Mouse (Mus musculus) heart, postnatal 0 days (tissue): ENCODE measurements around the gene Zcchc17. TPM values are rescaled to one million over a fixed set of nuclear protein-coding genes. Genes with fewer than 3 reads are reported as not detected.

Experiments
- ATAC-seq: fragments of 200-750 bp; cut with Nextera tagmentation; 2 replicates; pipeline ENCODE4 v1.8.0; 2017; ENCODE audit warnings: low read depth, moderate number of reproducible peaks, moderate library complexity; ENCODE audit not compliant: insufficient read depth
- DNase-seq: peaks from one replicate; pipeline ENCODE4 v3.0.0-alpha.2; 2016; ENCODE audit warnings: low spot score
- H3K27ac ChIP-seq: fragments of 300-500 bp; sonication (generic); 2 replicates; pipeline ENCODE4 v1.5.1; 2014; ENCODE audit warnings: low read depth, mild to moderate bottlenecking
- H3K27me3 ChIP-seq: fragments of 300-500 bp; sonication (generic); 2 replicates; pipeline ENCODE4 v1.6.1; 2014; ENCODE audit warnings: low read length, mixed read lengths; ENCODE audit not compliant: control insufficient read depth, insufficient read depth
- H3K36me3 ChIP-seq: fragments of 300-500 bp; sonication (generic); replicated peaks from 2 replicates; pipeline ENCODE4 v1.6.1; 2014; ENCODE audit warnings: low read length, mixed read lengths; ENCODE audit not compliant: control insufficient read depth, insufficient read depth
- H3K4me1 ChIP-seq: fragments of 300-500 bp; sonication (generic); 2 replicates; pipeline ENCODE4 v1.6.1; 2014; ENCODE audit warnings: antibody characterized with exemption; ENCODE audit not compliant: control insufficient read depth, insufficient read depth
- H3K4me2 ChIP-seq: fragments of 300-500 bp; sonication (generic); 2 replicates; pipeline ENCODE4 v1.6.1; 2014; ENCODE audit warnings: low read depth, mild to moderate bottlenecking, low read length, moderate library complexity
- H3K4me3 ChIP-seq: fragments of 300-500 bp; sonication (generic); 2 replicates; pipeline ENCODE4 v1.5.1; 2014; ENCODE audit warnings: low read depth, low read length
- H3K9ac ChIP-seq: fragments of 300-500 bp; sonication (generic); replicated peaks from 2 replicates; pipeline ENCODE4 v1.6.1; 2014; ENCODE audit warnings: low read depth, low read length, mixed read lengths
- H3K9me3 ChIP-seq: fragments of 300-500 bp; sonication (generic); replicated peaks from 2 replicates; pipeline ENCODE4 v1.6.1; 2016; ENCODE audit warnings: low read length; ENCODE audit not compliant: control insufficient read depth
- CTCF ChIP-seq: IDR thresholded peaks from 2 replicates; pipeline ENCODE4 v1.5.1; 2016; ENCODE audit warnings: antibody characterized with exemption, control low read depth, low read depth
- EP300 ChIP-seq: IDR thresholded peaks from 2 replicates; pipeline ENCODE4 v1.6.1; 2016; ENCODE audit warnings: antibody characterized with exemption, low read depth
- WGBS: fragments of 180-500 bp; shearing (Covaris S2); extraction: QIAGEN DNeasy Blood & Tissue Kit; methylation state at CpG from one replicate; pipeline ENCODE4 v1.1.7; 2014; 5-methylcytosine and 5-hydroxymethylcytosine counted together
- polyA plus RNA-seq: library from polyadenylated mRNA; unstranded; fragments of >200 nt; fragmentation: Nextera tagmentation; extraction: Ambion mirVana; gene quantifications from 2 replicates; pipeline ENCODE4 v1.2.1, GENCODE M21; 2015
- total RNA-seq: library from RNA; depleted of rRNA; stranded (reverse); fragments of >200 nt; gene quantifications from 2 replicates; pipeline ENCODE4 v1.2.3, GENCODE M21; 2014; ENCODE audit warnings: low replicate concordance

The Zcchc17 gene
- total and polyA plus RNA-seq, 2 experiments from 2014 or later = 20.0 to 39.6 TPM

DNA sequence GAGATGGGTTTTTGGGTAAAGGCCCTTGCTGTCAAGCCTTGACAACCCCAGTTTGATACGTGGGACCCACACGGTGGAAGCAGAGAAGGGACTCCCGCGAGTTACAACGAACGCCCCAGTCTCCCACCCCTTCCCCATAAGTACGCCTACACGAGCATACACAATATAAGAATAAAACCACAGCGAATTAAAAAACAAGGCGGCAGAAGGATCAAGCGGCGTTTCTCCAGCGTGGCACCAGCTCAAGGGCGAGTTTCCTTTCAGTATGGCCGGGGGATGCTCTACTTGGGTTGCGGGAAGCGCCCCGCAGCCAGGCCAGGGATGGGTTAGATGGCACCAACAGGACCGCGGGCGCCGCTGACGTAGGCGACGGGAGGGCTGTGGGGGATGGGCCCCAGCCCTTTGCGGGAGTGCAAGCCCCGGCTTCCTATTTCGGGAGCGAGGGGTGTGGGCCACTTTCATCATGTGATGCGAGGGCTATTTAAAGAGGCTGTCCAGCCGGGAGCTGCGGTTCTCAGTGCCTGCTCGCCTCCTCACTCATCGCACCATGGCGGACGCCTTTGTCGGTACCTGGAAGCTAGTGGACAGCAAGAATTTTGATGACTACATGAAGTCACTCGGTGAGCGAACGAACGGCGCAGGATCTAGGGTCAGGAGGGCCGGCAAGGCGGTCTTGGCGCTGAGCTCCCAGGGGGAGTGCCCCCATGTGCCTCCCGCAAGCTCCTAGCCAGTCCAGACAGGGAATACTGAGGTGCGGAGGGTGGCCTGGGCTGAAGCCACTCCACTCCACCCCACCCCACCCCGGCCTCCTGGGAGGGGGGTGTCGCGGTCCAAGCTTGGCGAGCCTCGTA is 51.3 kb downstream of the Zcchc17 start, which contains the start of the genes Fabp3 and Gm10570:
Gene Fabp3, plus strand, starts transcription at position 365 of the 851 bp plus-strand sequence.
Gene Gm10570, minus strand, starts transcription at position 444 of the 851 bp plus-strand sequence.
- Histone ChIP-seq H3K36me3 (peaks cover 14% of the 10 kb centered on the region), H3K27me3 (peaks cover 5% of the 10 kb centered on the region; the same call in 1 of the 2 replicates), H3K9ac (peak within 1 kb of the TSS; percentile 87), H3K27ac (peak within 1 kb of the TSS; percentile 95), H3K4me2 (peak within 1 kb of the TSS; percentile 79), H3K4me1 (peaks cover 14% of the 10 kb centered on the region; the same call in 1 of the 2 replicates), H3K4me3 (peak within 1 kb of the TSS; percentile 65), H3K9me3 (no peaks in the 10 kb centered on the region)
- WGBS = under 1% methylated on average over 50 of the region's 52 CpGs
- peak; percentile 76 for ATAC-seq
- peak; percentile 67 for TF ChIP-seq EP300
- TF ChIP-seq CTCF = no peak
- DNase-seq = peak; percentile 81

DNA sequence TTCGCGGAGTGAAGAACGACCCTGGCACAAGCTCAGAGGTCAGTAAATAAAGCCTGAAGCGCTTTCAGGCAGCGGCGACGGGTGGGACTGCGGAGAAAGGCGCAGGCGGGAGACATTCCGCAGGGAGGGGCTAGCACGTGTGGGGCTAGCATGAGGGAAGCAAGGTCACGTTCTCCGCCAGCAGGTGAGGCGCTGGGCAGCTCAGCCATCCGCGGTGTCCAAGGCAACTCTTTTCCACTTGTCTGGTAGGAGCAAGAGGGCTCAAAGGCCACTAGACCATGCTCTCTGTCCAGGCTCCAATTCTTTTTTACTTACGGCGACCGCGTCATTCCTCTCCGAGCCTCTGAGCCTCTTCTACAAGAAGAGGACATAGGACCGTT is 51.9 kb downstream of the Zcchc17 start:
- H3K27me3 ChIP-seq = peaks cover 5% of the 10 kb centered on the region; the same call in 1 of the 2 replicates
- peak overlapping the region; percentile 65 for H3K4me3 ChIP-seq
- H3K4me2 ChIP-seq = peak overlapping the region; percentile 79
- H3K36me3 ChIP-seq = peaks cover 8% of the 10 kb centered on the region
- DNase-seq (peak; percentile 91), ATAC-seq (peak; percentile 70)
- no peaks in the 10 kb centered on the region for H3K9me3 ChIP-seq
- WGBS = 1% methylated on average over 23 of the region's 23 CpGs
- TF ChIP-seq CTCF (peak; percentile 21; the same call in 1 of the 2 replicates), EP300 (peak; percentile 45; the same call in 1 of the 2 replicates)
- peaks cover 9% of the 10 kb centered on the region; the same call in 1 of the 2 replicates for H3K4me1 ChIP-seq
- peak overlapping the region; percentile 87 for H3K9ac ChIP-seq
- peak overlapping the region; percentile 95 for H3K27ac ChIP-seq

DNA sequence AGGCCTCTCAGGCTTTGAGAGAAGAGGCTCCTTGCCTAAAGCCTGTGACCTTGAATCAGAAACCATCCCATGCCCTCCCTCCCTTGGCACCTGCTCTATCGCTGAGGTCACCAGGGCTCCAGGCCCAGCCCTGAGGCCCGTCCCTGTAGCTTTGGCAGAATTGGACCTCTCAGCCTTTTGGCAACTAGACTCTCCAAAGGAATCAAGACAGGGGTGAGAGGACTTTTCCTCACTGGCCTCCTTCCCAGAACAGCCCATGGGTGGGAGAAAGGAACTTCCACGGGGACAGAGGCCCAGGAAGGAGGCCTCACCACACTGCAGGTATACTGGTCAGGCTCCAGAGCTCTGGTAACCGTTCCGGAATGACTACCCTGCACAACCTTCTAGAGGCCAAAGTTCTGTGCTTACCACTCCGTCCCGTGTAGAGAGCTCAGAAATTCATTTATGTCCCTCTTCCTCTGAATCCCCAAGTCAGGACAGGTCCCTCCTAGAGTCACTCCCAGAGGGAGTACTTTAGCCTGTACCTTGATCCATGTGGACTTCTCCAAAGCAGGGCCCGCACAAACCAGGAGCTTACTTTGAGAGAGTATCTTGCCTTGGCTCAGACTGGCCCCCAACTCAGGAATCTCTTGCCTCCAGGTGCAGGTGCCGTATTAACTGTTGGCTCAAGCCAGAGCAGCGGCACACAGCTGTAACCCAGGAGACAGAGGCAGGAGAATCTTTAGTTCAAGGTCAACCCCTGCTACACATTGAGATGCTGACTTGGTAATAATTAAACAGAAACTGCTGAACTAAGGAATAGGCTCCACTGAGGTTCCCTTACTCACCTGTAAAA is 52.7 kb downstream of the Zcchc17 start:
- peak overlapping the region; percentile 65; the same call in 1 of the 2 replicates for H3K4me3 ChIP-seq
- H3K4me1 ChIP-seq = peaks cover 7% of the 10 kb centered on the region; the same call in 1 of the 2 replicates
- peaks cover 5% of the 10 kb centered on the region; the same call in 1 of the 2 replicates for H3K27me3 ChIP-seq
- peak overlapping the region; percentile 79 for H3K4me2 ChIP-seq
- H3K9me3 ChIP-seq = no peaks in the 10 kb centered on the region
- TF ChIP-seq EP300 (no peak; the same call in 1 of the 2 replicates), CTCF (no peak)
- peak overlapping the region; percentile 95 for H3K27ac ChIP-seq
- ATAC-seq (peak; percentile 44), DNase-seq (peak; percentile 64)
- H3K9ac ChIP-seq = peak overlapping the region; percentile 37
- H3K36me3 ChIP-seq = no peaks in the 10 kb centered on the region
- WGBS = 51% methylated on average over 10 of the region's 10 CpGs

DNA sequence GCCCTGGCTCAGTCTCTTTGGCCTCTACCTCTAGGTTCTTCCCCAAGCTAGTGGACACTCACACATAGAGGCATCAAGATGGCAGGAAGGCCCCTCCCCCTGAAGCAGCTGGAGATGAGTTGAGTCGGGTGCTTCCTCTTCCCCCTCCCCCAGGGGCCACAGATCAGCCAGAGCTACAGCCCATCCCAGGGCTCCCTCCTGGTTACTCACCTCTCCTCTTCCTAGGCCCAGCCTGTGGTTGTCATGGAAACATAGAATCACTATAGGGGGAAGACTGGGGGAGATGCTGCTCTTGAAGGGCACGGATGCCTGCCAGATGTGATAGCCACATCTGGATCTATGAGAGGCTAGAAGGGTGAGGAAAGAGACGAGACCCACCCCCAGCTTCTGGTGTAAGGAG is 55.0 kb downstream of the Zcchc17 start:
- ATAC-seq = no peak
- no peak overlapping the region for H3K4me2 ChIP-seq
- no peak for TF ChIP-seq EP300
- no peak for TF ChIP-seq CTCF
- H3K27ac ChIP-seq = no peak overlapping the region
- H3K9ac ChIP-seq = no peak overlapping the region
- H3K27me3 ChIP-seq = peaks cover 5% of the 10 kb centered on the region; the same call in 1 of the 2 replicates
- H3K9me3 ChIP-seq = no peaks in the 10 kb centered on the region
- no peaks in the 10 kb centered on the region for H3K36me3 ChIP-seq
- WGBS = 35% methylated on average over 3 of the region's 3 CpGs
- no peak for DNase-seq
- H3K4me3 ChIP-seq = no peak overlapping the region
- H3K4me1 ChIP-seq = peaks cover 11% of the 10 kb centered on the region

DNA sequence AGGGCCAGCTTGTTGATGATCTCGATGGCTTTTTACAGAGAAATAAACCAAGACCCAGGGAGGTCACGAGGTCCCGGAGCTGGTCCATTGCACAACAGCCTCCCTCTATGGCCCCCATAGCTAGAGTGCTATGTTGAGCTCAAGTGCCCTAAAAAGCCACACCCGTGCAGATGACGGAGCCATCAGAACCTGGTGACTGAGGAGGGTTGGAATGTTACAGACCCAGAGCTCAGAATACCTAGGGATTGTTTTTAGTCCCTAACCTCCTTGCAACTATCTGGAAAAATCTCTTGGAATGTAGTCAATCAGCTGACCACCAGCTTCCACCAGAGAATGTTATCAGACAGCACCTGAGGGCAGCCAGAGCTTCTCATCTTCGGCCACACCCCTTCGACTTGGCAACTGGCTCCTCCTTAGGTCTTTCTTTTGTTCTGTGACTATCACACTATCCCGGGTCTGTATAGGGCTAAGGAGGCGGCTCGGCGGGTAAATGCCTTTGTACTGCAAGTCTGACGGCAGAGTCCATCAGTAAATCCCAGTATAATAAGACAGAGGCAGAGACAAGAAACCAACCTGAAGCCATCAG is 57.4 kb downstream of the Zcchc17 start:
- H3K36me3 ChIP-seq = no peaks in the 10 kb centered on the region
- H3K27ac ChIP-seq = no peak overlapping the region
- no peak overlapping the region for H3K4me3 ChIP-seq
- H3K4me1 ChIP-seq = peaks cover 12% of the 10 kb centered on the region
- 50% methylated on average over 12 of the region's 12 CpGs for WGBS
- no peak for TF ChIP-seq EP300
- no peak for TF ChIP-seq CTCF
- ATAC-seq (no peak), DNase-seq (no peak)
- H3K27me3 ChIP-seq = peaks cover 5% of the 10 kb centered on the region; the same call in 1 of the 2 replicates
- H3K9me3 ChIP-seq = no peaks in the 10 kb centered on the region
- no peak overlapping the region for H3K9ac ChIP-seq
- no peak overlapping the region for H3K4me2 ChIP-seq
